Mouse (Mus musculus) retina, postnatal 7 days (tissue): ENCODE results near the gene Sfxn5.

ENCODE experiments used
- DNase-seq: peaks from one replicate; pipeline ENCODE4 v3.0.0-alpha.2; 2012; ENCODE audit warnings: low read depth, low spot score

Gene Sfxn5

DNA sequence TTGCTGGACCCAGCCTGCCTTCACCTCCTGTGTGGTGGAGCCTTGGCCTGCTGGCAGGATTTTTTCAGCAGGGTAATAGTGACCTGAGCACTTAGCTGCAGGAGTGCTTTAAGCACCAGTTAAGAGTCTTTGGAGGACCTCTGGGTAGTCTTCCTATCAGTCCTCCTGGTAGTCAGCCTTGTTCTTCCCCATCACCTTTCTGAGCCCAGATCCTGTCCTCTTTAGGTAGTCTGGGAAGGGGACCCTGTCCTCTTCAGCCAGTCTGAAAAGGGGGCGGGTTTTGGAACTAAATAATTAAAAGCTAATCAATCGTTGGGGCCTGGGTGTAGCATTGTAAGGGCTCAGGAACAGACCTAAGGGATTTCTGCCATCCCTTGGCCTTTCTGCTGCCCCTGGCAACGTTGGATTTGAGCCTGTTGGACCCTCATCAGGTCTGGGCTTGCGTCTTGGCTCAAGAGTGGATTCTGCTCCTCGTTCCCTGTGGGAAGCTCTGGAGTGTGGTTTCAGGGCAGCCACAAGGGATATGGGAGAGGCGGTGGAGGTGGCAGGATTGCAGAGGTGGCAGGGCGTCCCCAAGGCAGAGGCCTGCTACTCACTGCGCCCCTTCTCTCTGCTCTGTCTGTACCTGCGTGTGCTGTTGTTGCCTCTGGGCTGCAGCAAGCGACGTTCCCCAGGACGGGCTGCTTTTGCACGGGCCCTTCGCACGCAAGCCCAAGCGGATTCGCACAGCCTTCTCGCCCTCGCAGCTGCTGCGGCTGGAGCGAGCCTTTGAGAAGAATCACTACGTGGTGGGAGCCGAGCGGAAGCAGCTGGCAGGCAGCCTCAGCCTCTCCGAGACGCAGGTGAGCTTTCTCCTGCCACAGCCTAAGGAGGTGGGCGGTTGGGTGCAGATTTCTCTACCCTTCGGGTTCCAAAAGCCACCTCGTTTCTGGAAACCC, 139.6 kb downstream of the Sfxn5 start:
- DNase-seq: no peak

DNA sequence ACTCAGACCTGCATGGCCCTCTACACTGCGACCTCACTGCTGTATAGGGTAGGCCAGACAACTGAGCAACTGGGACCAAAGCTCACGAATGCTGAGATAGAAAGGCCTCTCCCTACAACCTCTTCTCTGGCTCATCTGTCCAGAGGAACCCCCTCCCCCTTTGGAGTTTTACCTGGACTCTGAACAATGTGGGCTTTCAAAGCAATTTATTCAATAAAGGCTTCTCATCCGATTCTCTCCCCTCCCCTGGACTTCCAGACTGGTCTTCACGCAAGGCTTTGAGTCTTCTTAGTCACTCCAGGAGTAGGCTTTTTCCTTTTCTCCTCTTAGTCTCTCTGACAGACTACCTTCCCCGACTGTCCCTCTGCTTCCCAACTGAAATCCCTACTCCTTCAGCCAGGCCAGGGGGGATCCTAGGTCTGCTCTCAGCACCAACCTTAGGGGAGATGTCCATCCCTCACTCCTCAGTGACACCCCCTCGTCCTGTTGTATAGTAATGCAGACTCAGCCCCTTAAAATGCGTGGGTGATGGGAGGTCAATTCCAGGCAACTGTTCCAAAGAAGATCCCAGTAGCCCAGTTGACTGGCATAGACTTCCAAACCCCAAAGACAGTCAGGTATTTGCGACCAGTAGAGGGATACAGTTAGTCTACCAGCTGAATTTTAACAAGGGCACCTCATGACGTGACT, 141.3 kb downstream of the Sfxn5 start:
- DNase-seq: no peak

DNA sequence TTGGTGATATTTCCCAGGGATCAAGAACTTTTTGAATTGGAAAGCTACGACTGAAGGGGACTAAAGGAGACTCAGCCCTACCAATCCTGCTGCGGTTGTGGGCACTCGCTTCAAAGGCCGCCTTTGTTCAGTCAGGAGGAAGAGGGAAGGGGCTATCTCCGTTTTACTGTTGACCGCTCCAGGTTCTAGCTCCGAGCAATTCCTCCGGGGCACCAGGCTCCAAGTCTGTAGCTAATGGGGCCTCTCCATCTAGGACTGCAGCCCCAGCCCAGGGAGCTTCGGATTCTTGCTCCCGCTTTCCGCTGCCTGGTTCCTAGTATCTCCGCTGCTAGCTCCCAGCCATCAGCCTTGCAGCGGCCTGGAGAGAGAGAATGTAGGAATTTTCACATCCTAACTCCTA, 142.6 kb downstream of the Sfxn5 start:
- DNase-seq: no peak

DNA sequence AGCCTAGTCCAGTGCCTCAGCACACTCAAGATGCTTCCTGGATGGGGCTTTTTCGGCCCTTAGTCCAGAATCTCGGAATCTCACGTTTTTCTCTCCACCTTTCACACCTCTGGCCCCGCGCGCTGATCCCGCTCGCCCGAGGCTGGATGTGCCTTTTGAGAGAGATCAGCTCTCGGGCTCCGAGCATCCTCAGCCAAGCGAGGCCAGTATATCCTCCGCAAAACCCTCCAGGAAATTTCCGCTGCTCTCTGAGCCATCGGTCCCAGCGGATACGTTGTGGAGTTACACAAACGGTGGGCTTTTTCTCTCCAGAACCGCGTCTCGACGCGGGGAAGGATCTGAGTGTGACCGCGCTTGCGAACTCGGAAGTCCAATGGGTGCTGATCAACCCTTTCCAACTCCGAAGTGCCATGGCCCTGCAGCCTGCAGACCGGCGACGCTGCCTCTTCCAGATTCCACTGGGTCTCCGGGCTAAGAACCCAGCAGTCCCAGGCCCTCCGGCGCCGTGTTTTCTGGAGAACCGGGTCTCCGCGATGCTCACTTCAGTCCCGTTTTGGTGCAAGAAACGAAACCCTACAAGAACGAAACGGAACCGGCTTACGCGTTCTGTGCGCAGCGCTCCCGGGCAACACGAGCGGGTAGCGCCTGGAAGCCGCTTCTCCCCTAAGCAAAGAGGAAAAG, 143.2 kb downstream of the Sfxn5 start:
- DNase-seq: no peak

DNA sequence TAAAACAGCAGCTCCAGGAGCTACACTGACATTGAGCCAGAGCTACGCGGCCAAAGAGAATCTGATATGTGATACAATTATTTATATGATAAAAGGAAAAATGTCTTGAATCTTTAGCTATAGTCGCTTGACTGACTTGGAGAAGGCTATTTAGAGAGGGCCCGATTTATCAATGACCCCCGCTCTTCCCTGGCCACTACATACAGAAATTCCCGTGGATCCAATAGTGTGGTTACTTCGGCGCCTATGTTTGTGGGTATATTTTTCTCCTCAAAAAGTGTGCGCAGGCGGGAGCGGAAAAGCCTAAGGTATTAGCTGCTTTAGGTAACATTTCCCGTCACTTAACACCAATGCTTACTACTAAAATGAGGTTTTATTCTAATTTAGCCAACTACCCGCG, 143.9 kb downstream of the Sfxn5 start:
- no peak for DNase-seq

DNA sequence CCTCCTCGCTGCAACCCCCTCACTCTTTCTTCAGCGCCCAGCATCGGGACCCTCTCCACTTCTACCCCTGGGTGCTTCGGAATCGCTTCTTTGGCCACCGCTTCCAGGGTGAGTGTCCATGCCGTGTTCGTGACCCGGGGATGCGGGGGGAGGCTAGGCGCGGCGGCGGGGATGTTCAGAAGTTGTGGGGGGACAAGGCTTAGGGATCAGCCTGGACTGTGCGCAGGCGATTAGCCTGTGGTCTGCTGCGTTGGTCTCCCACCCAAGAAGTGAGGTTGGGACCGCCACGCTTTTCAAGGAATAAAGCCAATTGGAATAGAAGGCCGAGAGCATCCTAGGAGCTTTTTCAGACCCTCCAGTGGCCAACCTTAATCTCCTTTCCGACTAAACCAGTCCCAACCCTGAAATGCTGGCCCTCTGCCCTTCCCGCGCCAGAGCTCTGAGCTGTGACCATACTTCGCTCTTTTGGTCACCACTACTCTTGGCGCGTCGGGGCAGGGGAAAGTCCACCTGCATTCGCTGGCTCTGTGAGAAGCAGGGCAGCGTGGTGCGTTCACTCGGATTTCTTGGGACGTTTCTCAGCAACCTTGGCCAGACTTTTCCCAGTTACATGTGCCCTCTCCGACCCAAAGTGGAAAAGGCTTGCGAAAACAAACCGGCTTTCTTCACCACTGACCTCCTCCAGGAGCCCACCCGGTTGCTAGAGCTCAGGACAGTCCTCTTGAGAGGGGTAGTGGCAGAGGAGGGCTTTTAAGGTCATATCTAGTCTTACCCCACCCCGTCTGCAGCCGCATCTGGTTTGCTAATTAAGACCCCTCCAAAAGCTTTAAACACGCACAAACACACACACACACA, 144.7 kb downstream of the Sfxn5 start:
- DNase-seq: no peak

DNA sequence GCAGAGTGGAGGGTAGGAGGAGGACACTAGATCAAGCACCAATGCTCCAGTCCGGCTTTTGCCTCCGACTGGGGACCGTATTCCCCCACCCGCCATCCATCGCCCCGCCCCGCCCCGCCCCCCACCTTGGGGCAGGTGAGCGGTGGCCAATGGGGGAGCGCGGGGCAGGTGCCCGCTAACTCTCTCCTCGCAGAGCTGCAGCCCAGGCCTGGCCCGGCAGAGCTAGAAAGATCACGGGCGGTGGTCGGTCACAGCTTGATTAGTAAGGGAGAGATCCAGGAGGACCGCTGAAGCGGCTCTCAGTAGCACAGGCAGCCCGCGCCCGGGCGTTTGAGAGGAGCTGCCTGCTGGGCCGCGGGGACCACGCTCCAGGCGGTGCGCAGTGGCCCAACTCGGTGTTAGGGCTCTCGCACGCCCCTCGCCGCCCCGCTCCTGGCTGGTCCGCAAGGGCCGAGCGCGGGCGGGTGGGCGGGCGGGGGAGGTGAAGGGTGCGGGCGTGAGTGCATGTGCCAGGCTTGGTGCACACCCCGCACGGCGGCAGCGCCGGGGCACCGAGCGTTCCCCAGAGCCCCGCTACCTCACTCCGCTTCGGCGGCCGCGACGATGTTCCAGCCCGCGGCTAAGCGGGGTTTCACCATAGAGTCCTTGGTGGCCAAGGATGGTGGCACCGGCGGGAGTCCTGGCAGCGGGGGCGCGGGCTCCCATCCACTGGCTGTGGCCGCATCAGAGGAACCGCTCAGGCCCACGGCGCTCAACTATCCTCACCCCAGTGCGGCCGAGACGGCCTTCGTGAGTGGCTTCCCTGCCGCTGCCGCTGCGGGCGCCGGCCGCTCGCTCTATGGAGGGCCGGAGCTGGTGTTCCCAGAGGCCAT, 145.6 kb downstream of the Sfxn5 start, which contains the start of gene Emx1:
TSS of gene Emx1 (plus strand) at position 99 of the 872 bp plus-strand sequence.
- no peak for DNase-seq

DNA sequence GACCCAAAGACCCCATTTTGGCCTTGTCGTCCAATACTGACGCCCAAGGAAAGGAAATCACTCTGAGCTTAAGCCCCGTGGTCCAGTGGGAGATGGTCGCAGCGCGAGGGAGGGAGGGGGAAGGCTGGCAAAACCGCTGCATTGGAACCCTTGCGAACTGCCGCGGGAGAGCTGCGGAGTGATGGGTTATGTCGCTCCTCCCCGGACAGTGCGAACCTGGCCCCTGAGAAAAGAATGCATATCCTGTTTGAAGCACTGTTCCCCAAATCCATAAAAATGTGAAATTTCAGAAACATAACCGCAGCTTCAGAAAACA, 146.5 kb downstream of the Sfxn5 start:
- DNase-seq: no peak

DNA sequence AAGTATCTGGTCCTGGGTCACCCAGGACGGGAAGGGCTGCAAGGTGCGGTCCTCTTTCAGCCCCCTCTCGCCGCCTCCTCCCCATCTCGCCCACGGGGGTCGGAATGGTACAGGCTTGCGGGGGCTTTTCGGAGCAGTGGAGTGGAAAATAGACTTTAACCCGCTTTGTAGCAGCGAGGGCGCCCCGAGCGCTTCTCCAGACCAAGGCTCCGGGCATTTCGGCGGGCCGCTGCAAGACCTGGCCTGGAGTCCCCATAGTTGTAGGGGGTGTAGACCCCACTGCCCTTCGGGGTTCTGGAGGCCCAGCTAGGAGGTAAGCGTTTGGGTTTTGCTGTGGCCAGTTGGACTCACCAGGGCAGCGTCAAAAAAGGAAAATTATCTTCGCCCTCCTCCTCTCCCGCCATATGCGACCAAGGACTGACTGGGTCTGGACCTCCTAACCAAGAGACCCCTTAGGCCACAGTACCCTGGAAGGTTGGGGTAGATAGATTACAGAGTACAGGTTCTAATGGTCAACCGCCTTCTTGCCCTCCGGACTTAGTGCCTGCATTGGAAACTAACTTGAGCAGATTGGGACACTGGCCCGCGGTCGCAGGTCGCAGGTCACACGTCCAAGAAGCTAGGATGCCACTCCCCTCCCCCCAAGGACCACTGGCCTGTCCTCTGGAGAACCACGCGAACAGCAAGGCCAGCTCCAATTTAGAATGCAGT, 147.0 kb downstream of the Sfxn5 start:
- DNase-seq: no peak

DNA sequence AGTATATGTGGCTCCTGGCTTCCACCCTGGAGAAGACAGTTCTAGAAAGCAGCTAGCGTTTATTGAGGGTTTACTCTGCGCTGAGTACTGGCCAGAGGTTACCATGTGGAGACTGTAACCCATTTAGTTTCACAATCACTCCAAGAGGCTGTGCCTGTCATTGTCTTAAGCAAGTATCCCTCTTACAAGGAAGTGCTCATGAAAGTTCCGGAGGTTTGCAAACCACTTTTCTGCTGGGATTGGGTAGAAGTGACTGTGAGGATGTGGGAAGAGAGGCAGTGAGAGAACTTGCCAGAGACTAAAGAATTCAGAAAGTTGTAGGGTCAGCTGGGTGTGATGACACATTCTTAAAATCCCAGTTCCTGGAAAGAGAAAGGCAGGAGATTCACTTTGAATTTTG, 149.3 kb downstream of the Sfxn5 start:
- no peak for DNase-seq

DNA sequence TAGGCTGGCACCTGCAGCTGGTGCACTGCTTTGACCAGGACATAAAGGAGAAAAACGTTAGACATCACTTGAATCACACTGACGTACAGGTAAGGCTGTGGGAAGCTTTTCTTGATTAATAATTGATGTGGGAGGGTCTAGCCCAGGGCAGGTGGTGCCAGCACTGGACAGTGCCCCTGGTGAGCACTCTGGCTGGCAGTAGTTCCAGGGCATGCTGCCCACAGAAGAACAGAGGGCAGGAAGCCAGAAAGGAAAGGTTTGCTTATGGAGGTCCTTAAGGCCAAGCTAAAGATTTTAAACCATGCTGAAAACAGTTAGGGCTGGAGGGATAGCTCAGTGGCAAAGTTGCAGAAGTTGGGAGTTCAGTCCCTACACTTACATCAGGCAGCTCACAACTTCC, 153.2 kb downstream of the Sfxn5 start:
- no peak for DNase-seq

DNA sequence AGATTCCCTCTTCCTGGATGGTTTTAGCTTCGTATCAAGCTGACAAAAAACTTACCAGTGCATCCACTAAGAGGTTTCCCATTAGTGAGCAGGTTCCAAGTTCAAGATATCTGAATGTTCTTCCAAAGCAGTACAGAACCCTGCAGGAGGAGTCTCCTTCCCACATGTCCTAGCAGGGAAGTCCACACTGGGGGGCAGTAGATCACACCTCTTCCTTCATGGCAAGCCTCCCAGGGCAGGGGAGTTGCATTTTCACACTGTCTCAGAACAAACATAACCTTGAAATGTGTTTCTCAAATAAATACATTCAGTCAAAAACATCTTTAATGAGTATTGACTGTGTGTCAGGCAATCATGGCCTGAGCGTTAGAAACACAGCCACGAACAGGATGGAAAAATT, 153.7 kb downstream of the Sfxn5 start:
- DNase-seq: no peak

DNA sequence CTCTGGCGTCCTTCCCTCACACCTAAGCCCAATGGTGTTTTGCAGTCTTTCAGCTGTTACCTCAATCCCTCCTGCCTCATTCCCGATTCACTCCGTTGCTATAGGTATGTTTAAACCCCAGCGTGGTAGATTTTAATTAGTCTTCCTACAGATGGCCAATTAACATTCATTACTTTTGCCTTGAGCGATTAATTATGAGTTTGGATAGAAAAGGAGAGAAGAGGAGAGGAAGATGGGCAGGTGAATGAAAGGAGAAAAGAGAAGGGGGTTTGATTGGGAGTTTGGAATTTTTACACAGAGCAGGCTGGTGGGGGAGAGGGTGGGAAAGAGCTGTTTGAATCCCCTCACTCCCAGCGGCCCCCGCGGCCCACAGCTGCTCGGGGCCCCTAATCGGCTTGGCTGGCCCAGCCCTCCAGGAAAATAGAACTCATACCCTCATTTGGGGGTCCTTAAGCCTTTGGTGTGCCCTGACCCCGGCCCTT, 167.7 kb downstream of the Sfxn5 start:
- no peak for DNase-seq
